Mouse (Mus musculus): ENCODE measurements at regions not wholly inside any gene's neighbourhood (a gene's known extent, or its start where the extent isn't known, plus 50 kb on each side); places are given as distances from the start of the nearest gene placed in this dataset.

GRCm38 (mm10) chr5:82253356-82254104 lies 1101.5 kb downstream of the Tecrl start:
- Histone ChIP-seq H3K36me3 (ENCODE audit: control insufficient read depth, insufficient read depth, low read length) (no peaks in the 10 kb centered on the region), H3K4me3 (ENCODE audit: control insufficient read depth, low read depth, low read length) (no peak overlapping the region), H3K27me3 (ENCODE audit: control insufficient read depth, insufficient read depth, low read length) (no peaks in the 10 kb centered on the region), H3K4me1 (ENCODE audit: control insufficient read depth, insufficient read depth, low read length) (no peaks in the 10 kb centered on the region), H3K27ac (ENCODE audit: control insufficient read depth, insufficient read depth, low read depth, low read length) (no peak overlapping the region)
- no peak for TF ChIP-seq CTCF (IDR thresholded peaks at IDR 0.05; ENCODE audit: control insufficient read depth, insufficient read depth, insufficient replicate concordance, low read depth, low read length)
- TF ChIP-seq POLR2A (IDR thresholded peaks at IDR 0.05; ENCODE audit: control insufficient read depth, low read depth, low read length) = no peak

GRCm38 (mm10) chr5:82226329-82226728 lies 1128.7 kb downstream of the Tecrl start:
- H3K27ac ChIP-seq (ENCODE audit: control insufficient read depth, insufficient read depth, low read depth, low read length) = no peak overlapping the region
- H3K4me3 ChIP-seq (ENCODE audit: control insufficient read depth, low read depth, low read length) = no peak overlapping the region
- H3K4me1 ChIP-seq (ENCODE audit: control insufficient read depth, insufficient read depth, low read length) = no peaks in the 10 kb centered on the region
- H3K36me3 ChIP-seq (ENCODE audit: control insufficient read depth, insufficient read depth, low read length) = no peaks in the 10 kb centered on the region
- H3K27me3 ChIP-seq (ENCODE audit: control insufficient read depth, insufficient read depth, low read length) = no peaks in the 10 kb centered on the region
- TF ChIP-seq POLR2A (IDR thresholded peaks at IDR 0.05; ENCODE audit: control insufficient read depth, low read depth, low read length) (no peak), CTCF (IDR thresholded peaks at IDR 0.05; ENCODE audit: control insufficient read depth, insufficient read depth, insufficient replicate concordance, low read depth, low read length) (no peak)

- H3K4me1 ChIP-seq (ENCODE audit: control insufficient read depth, insufficient read depth, low read length) = no peaks in the 10 kb centered on the region
- H3K27ac ChIP-seq (ENCODE audit: control insufficient read depth, insufficient read depth, low read depth, low read length) = no peak overlapping the region
- H3K36me3 ChIP-seq (ENCODE audit: control insufficient read depth, insufficient read depth, low read length) = no peaks in the 10 kb centered on the region
- TF ChIP-seq CTCF (IDR thresholded peaks at IDR 0.05; ENCODE audit: control insufficient read depth, insufficient read depth, insufficient replicate concordance, low read depth, low read length) (no peak), POLR2A (IDR thresholded peaks at IDR 0.05; ENCODE audit: control insufficient read depth, low read depth, low read length) (no peak)
- H3K4me3 ChIP-seq (ENCODE audit: control insufficient read depth, low read depth, low read length) = no peak overlapping the region
- no peaks in the 10 kb centered on the region for H3K27me3 ChIP-seq (ENCODE audit: control insufficient read depth, insufficient read depth, low read length)
Measured at GRCm38 (mm10) chr5:82223622-82224021, 1131.4 kb downstream of the Tecrl start.

- Histone ChIP-seq H3K4me1 (ENCODE audit: control insufficient read depth, insufficient read depth, low read length) (no peaks in the 10 kb centered on the region), H3K4me3 (ENCODE audit: control insufficient read depth, low read depth, low read length) (no peak overlapping the region), H3K27me3 (ENCODE audit: control insufficient read depth, insufficient read depth, low read length) (no peaks in the 10 kb centered on the region), H3K36me3 (ENCODE audit: control insufficient read depth, insufficient read depth, low read length) (no peaks in the 10 kb centered on the region), H3K27ac (ENCODE audit: control insufficient read depth, insufficient read depth, low read depth, low read length) (no peak overlapping the region)
- no peak for TF ChIP-seq CTCF (IDR thresholded peaks at IDR 0.05; ENCODE audit: control insufficient read depth, insufficient read depth, insufficient replicate concordance, low read depth, low read length)
- TF ChIP-seq POLR2A (IDR thresholded peaks at IDR 0.05; ENCODE audit: control insufficient read depth, low read depth, low read length) = no peak
Measured at GRCm38 (mm10) chr5:82203606-82204005, 1151.4 kb downstream of the Tecrl start.
